Mouse (Mus musculus) ES-E14 (cell line): ENCODE measurements around the gene Slc25a40. TPM values are rescaled to one million over a fixed set of nuclear protein-coding genes. Genes with fewer than 3 reads are reported as not detected.

ENCODE experiments used
- DNase-seq: peaks from one replicate; pipeline ENCODE4 v3.0.0-alpha.2; 2013; ENCODE audit warnings: low read depth, low spot score
- H3K27ac ChIP-seq: 2 replicates; pipeline ENCODE4 v1.5.1; 2012; ENCODE audit warnings: low read depth, mild to moderate bottlenecking, low read length, moderate library complexity, mixed read lengths; ENCODE audit not compliant: poor library complexity, insufficient read depth, severe bottlenecking
- H3K36me3 ChIP-seq: 2 replicates; pipeline ENCODE4 v1.6.1; 2012; ENCODE audit warnings: mild to moderate bottlenecking, low read length, moderate library complexity, mixed read lengths; ENCODE audit not compliant: control insufficient read depth, poor library complexity, insufficient read depth, severe bottlenecking
- H3K4me1 ChIP-seq, 2 experiments: fragments of 150-350 bp in 1 of 2; sonication (generic) in 1 of 2; 2 replicates each; pipeline ENCODE4 v1.6.1; 2012; ENCODE audit warnings: low read length in 2 of 2, mild to moderate bottlenecking in 1 of 2, mixed read lengths in 1 of 2; ENCODE audit not compliant: control insufficient read depth in 2 of 2, insufficient read depth in 2 of 2, poor library complexity in 1 of 2
- H3K4me3 ChIP-seq, 2 experiments: fragments of 150-350 bp in 1 of 2; sonication (generic) in 1 of 2; 2 replicates each; pipeline ENCODE4 v1.5.1; 2012; ENCODE audit warnings: low read length in 2 of 2, low read depth in 1 of 2, mild to moderate bottlenecking in 1 of 2, mixed read lengths in 1 of 2; ENCODE audit not compliant: insufficient read depth in 1 of 2, poor library complexity in 1 of 2, severe bottlenecking in 1 of 2
- H3K9ac ChIP-seq: 2 replicates; pipeline ENCODE4 v1.6.1; 2012; ENCODE audit warnings: low read depth, mild to moderate bottlenecking, low read length, mixed read lengths; ENCODE audit not compliant: poor library complexity, insufficient read depth, severe bottlenecking
- H3K9me3 ChIP-seq: fragments of 150-350 bp; sonication (generic); 2 replicates; pipeline ENCODE4 v1.6.1; 2012; ENCODE audit warnings: low read depth, mild to moderate bottlenecking, low read length; ENCODE audit not compliant: control insufficient read depth, insufficient read depth
- CHD2 ChIP-seq: IDR thresholded peaks from 2 replicates; pipeline ENCODE4 v1.6.1; 2014; ENCODE audit warnings: mild to moderate bottlenecking, low read depth, low read length, inconsistent platforms
- HCFC1 ChIP-seq: IDR thresholded peaks from 2 replicates; pipeline ENCODE4 v1.6.1; 2012; ENCODE audit warnings: low read length, inconsistent platforms, borderline replicate concordance; ENCODE audit not compliant: insufficient read depth
- MAFK ChIP-seq: IDR thresholded peaks from 2 replicates; pipeline ENCODE4 v1.6.1; 2014; ENCODE audit warnings: mild to moderate bottlenecking, low read depth, low read length, inconsistent platforms; ENCODE audit not compliant: insufficient read depth
- ZC3H11A ChIP-seq: IDR thresholded peaks from 2 replicates; pipeline ENCODE4 v1.6.1; 2012; ENCODE audit warnings: low read depth, mild to moderate bottlenecking, inconsistent platforms, low read length, borderline replicate concordance
- ZNF384 ChIP-seq: IDR thresholded peaks from 2 replicates; pipeline ENCODE4 v1.6.1; 2012; ENCODE audit warnings: low read depth, low read length, inconsistent platforms
- in situ Hi-C, 2 experiments: fragments of 600-800 bp; cut with MboI; formaldehyde crosslinking; loops; one replicate each; pipeline ENCODE4 v1.15.1; 2025; ENCODE audit warnings: low sequenced_read_pairs in 2 of 2, inconsistent platforms in 1 of 2; ENCODE audit not compliant: unreplicated experiment in 2 of 2
- total RNA-seq: library from RNA; depleted of rRNA; stranded (reverse); fragments of 300-350 nt; gene quantifications from 2 replicates; pipeline ENCODE4 v1.2.3, GENCODE M21; 2012

Slc25a40 gene
- total RNA-seq, 1 experiment, result 27.2 TPM

- H3K36me3 ChIP-seq, result peaks cover 13% of the 10 kb centered on the region
- no peak overlapping the region for H3K4me3 ChIP-seq
- H3K9me3 ChIP-seq, result no peaks in the 10 kb centered on the region
- H3K27ac ChIP-seq, result no peak overlapping the region
- H3K4me1 ChIP-seq, result no peaks in the 10 kb centered on the region
- TF ChIP-seq CHD2, result no peak
- no peak for TF ChIP-seq ZNF384
- TF ChIP-seq ZC3H11A, result no peak
- TF ChIP-seq MAFK, result no peak
- no peak for TF ChIP-seq HCFC1
- in situ Hi-C loops, result no loop called here
- H3K9ac ChIP-seq, result no peak overlapping the region
- no peak for DNase-seq
These were observed 15.0 kb downstream of the Slc25a40 start for GRCm38 (mm10) chr5:8437481-8438156.

- no peak overlapping the region for H3K9ac ChIP-seq
- H3K4me3 ChIP-seq, result no peak overlapping the region
- in situ Hi-C loops, result no loop called here
- peaks cover 13% of the 10 kb centered on the region for H3K36me3 ChIP-seq
- no peak overlapping the region for H3K27ac ChIP-seq
- DNase-seq, result no peak
- no peaks in the 10 kb centered on the region for H3K4me1 ChIP-seq
- no peak for TF ChIP-seq MAFK
- TF ChIP-seq HCFC1, result no peak
- TF ChIP-seq ZC3H11A, result no peak
- no peak for TF ChIP-seq CHD2
- no peak for TF ChIP-seq ZNF384
- no peaks in the 10 kb centered on the region for H3K9me3 ChIP-seq
These were observed 16.4 kb downstream of the Slc25a40 start for GRCm38 (mm10) chr5:8439095-8439494.

GRCm38 (mm10) chr5:8455565-8455964 lies 32.9 kb downstream of the Slc25a40 start:
- Histone ChIP-seq H3K4me1 (no peaks in the 10 kb centered on the region), H3K36me3 (peaks cover 11% of the 10 kb centered on the region), H3K4me3 (no peak overlapping the region), H3K9ac (no peak overlapping the region), H3K9me3 (no peaks in the 10 kb centered on the region), H3K27ac (no peak overlapping the region)
- no peak for TF ChIP-seq ZC3H11A
- TF ChIP-seq ZNF384, result no peak
- no peak for TF ChIP-seq HCFC1
- TF ChIP-seq CHD2, result no peak
- TF ChIP-seq MAFK, result no peak
- in situ Hi-C loops, result no loop called here
- DNase-seq, result no peak

DNA sequence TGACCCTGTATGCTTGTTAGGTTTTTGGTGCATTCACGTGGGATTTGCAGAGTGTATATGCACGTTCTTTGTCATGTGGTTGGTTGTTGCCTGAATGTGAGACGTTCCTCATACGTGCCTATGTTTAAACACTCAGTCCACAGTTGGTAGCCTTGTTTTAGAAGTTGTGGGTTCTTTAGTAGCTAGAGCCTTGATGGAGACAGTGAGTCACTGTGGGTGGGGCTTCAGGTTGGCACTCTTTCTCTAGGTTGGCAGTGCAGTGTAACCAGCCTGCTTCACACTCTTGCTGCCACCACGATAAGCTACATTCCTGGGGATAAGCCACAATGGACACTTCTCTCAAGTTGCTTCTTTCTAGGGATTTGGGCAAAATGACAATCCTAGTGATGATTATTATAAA lies 33.9 kb downstream of the Slc25a40 start:
- in situ Hi-C loops, result no loop called here
- TF ChIP-seq ZC3H11A (no peak), CHD2 (no peak), MAFK (no peak), ZNF384 (no peak), HCFC1 (no peak)
- no peak for DNase-seq

More for the DNA sequence above, 33.9 kb downstream of the Slc25a40 start:
- Histone ChIP-seq H3K4me3 (no peak overlapping the region), H3K27ac (no peak overlapping the region), H3K4me1 (no peaks in the 10 kb centered on the region), H3K9ac (no peak overlapping the region), H3K36me3 (peaks cover 13% of the 10 kb centered on the region), H3K9me3 (no peaks in the 10 kb centered on the region)
